Mouse (Mus musculus): Measurements from ENCODE around the gene Mapkapk5. TPM values are rescaled to one million over a fixed set of nuclear protein-coding genes. Genes with fewer than 3 reads are reported as not detected.

Gene Mapkapk5
- 73.2 TPM for polyA plus RNA-seq (2017; shearing (Covaris generic))

GRCm38 (mm10) chr5:121545793-121546529, at the start of gene Mapkapk5:
TSS of gene Mapkapk5 (minus strand) at chr5:121545905.

GRCm38 (mm10) chr5:121593451-121594401, 48.0 kb upstream of the Mapkapk5 start, which contains the start of gene Aldh2:
TSS of gene Aldh2 (minus strand) at chr5:121593824.

GRCm38 (mm10) chr5:121544910-121545792, 554 bp downstream of the Mapkapk5 start, which contains the start of the genes Adam1a and Gm42878:
TSS of gene Adam1a (minus strand) at chr5:121545482.
TSS of gene Gm42878 (minus strand) at chr5:121545482.

GRCm38 (mm10) chr5:121503231-121503630, 42.5 kb downstream of the Mapkapk5 start, which contains the start of gene Adam1b:
TSS of gene Adam1b (minus strand) at chr5:121503435.

Other genes starting within 250 kb of the Mapkapk5 start
- gene Trafd1, start 160.3 kb downstream of the Mapkapk5 start, polyA plus RNA-seq (2017; shearing (Covaris generic)) = 68.0 TPM
- gene Naa25, start 148.0 kb downstream of the Mapkapk5 start, polyA plus RNA-seq (2017; shearing (Covaris generic)) = 46.3 TPM
- 2.4 TPM for gene Tmem116, start 94.0 kb downstream of the Mapkapk5 start, polyA plus RNA-seq (2017; shearing (Covaris generic))
- 46.2 TPM for gene Erp29, start 93.4 kb downstream of the Mapkapk5 start, polyA plus RNA-seq (2017; shearing (Covaris generic))
- not detected for gene Adam1b, start 42.5 kb downstream of the Mapkapk5 start, polyA plus RNA-seq (2017; shearing (Covaris generic))
- 0.90 TPM for gene Adam1a, start 423 bp downstream of the Mapkapk5 start, polyA plus RNA-seq (2017; shearing (Covaris generic))
- not detected for gene Gm42878, start 423 bp downstream of the Mapkapk5 start, polyA plus RNA-seq (2017; shearing (Covaris generic))
- gene Aldh2, start 47.9 kb upstream of the Mapkapk5 start, polyA plus RNA-seq (2017; shearing (Covaris generic)) = 43.9 TPM
- gene Acad12, start 73.0 kb upstream of the Mapkapk5 start, polyA plus RNA-seq (2017; shearing (Covaris generic)) = 1.5 TPM
- 9.9 TPM for gene Acad10, start 114.6 kb upstream of the Mapkapk5 start, polyA plus RNA-seq (2017; shearing (Covaris generic))
- 113 TPM for gene Brap, start 114.7 kb upstream of the Mapkapk5 start, polyA plus RNA-seq (2017; shearing (Covaris generic))
- gene Atxn2, start 165.4 kb upstream of the Mapkapk5 start, polyA plus RNA-seq (2017; shearing (Covaris generic)) = 70.4 TPM

All from naive thymus-derived CD4-positive, alpha-beta T cell, adult 5 months (primary cell).